Mouse (Mus musculus): ENCODE results near the gene Gm49380.

DNA sequence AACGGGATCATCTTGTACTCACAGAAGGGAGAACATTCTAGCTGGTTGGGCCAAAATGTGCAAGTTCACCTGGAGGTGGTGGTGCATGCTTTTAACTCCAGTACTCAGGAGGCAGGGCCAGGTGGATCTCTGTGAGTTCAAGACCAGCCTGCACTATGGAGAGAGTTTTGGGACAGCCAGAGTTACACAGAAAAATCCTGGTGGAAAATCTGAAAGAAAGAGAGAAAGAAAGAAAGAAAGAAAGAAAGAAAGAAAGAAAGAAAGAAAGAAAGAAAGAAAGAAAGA lies 71.0 kb downstream of the Gm49380 start:
- no peak for TF ChIP-seq POLR2A (IDR thresholded peaks at IDR 0.05; ENCODE audit: insufficient read depth, low read length)
- no peak for TF ChIP-seq CTCF (IDR thresholded peaks at IDR 0.05; ENCODE audit: low read depth, low read length)
- no peak for TF ChIP-seq EP300 (IDR thresholded peaks at IDR 0.05; ENCODE audit: insufficient read depth, low read depth, low read length)
